Mouse (Mus musculus): ENCODE results near the gene Adgrl2.

DNA sequence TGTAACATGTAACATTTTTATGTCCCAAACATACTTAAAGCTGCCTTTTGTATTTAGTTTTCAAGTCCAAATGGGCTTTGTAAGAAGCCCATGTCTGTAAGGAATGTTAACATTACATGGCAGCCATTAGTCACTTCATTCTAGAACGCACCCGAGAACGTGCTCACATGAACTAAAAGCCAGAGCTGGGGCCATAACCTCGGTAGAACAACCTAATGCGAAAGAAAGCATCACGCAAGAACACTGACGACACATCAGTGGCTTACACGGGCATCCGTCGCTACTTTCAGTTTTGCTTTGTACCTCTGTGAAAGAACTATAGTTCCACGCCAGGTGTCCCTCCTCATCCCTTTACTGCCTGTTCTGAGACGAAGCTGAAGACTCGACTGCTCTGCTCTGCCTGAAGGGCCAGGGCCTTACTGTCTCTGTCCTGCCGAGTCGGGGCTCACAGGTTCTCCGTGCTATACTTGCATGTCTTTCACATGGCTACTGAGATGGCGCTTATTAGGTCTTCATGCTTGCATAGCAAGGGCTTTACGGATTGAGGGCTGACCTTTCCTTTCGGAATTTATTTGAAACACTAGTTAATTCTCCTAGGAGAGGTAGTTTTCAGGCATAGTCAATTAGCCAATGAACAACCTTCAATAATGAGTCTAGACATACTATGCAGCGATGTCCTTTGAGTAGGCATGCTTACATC lies 157.1 kb downstream of the Adgrl2 start:
- TF ChIP-seq EP300 (IDR thresholded peaks at IDR 0.05; ENCODE audit: low read depth in 1 of 2, low read length in 2 of 2) (no peak), CTCF (IDR thresholded peaks at IDR 0.05 in 2 of 3, conservative IDR thresholded peaks at IDR 0.05 in 1 of 3; ENCODE audit: control insufficient read depth in 1 of 3, insufficient read depth in 1 of 3, low read depth in 2 of 3, low read length in 3 of 3, poor library complexity in 1 of 3, severe bottlenecking in 1 of 3) (no peak), UBTF (IDR thresholded peaks at IDR 0.05; ENCODE audit: borderline replicate concordance, insufficient read depth, low read depth, low read length) (no peak), POLR2A (IDR thresholded peaks at IDR 0.05; ENCODE audit: control insufficient read depth in 1 of 2, insufficient read depth in 1 of 2, low read depth in 1 of 2, low read length in 2 of 2, poor library complexity in 1 of 2) (no peak), KAT2A (conservative IDR thresholded peaks at IDR 0.05; ENCODE audit: low read depth, low read length) (no peak), NELFE (IDR thresholded peaks at IDR 0.05; ENCODE audit: low read depth, low read length) (no peak), POLR2AphosphoS2 (IDR thresholded peaks at IDR 0.05; ENCODE audit: low read length) (no peak), MYC (IDR thresholded peaks at IDR 0.05; ENCODE audit: low read depth, low read length) (no peak), TAL1 (IDR thresholded peaks at IDR 0.05; ENCODE audit: low read length) (no peak), GATA1 (IDR thresholded peaks at IDR 0.05; ENCODE audit: low read depth, low read length) (no peak), MAX (IDR thresholded peaks at IDR 0.05; ENCODE audit: low read length) (no peak)

All from MEL (cell line).